Mouse (Mus musculus): ENCODE measurements around the gene Gna14. TPM values are rescaled to one million over a fixed set of nuclear protein-coding genes. Genes with fewer than 3 reads are reported as not detected.

Gna14 gene
- polyA plus RNA-seq, 1 experiment, result 1.9 TPM

DNA sequence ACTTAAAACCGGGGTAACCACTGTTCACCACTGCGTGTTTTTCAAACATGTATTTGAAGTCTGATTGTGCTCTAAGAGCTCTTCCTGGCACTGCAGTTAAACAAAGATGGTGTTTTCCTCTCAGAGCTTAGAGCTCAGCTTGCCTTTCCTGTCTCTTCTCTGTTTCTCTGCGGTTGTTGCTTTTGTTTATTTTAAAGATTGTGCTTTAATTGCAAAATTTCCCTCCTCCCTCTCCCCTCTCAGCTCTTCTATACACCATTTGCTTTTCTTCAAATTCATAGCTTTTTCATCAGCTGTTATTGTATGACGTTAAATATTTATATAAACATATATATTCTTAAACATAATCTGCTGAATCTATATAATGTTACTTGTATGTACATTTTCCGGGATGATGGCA lies 66.5 kb downstream of the Gna14 start:
- DNase-seq (ENCODE audit: low read depth, low spot score), result no peak
- 69% methylated on average over 5 of the region's 5 CpGs for WGBS

DNA sequence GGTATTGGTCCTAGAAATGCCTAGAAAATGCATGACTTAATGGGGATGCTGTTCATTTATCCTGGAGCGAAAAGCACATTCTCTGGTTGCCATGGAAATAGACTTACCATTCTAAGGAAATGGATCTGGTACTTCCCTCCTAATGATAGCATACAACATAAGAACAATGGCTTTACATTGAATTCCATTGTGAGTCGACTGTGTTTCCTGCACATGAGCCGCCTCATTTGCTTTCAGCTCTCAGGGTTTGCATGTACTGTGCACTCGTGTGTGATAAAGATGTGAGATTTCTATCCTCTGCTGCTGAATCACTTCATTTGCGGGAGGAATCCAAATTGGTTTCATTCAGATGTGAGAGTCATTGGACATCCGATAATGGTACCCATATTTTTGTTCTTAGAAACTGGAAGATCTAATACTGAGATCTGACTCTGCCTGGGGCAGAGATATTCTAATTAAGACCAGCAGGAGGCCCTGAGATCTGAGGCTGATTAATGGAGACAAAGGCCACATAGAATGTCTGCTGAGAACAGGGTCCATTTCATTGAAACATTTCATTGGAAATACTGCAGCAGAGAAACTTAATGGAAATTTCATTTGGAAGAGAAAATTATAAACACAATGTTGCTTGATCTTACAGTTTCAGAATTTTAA lies 71.3 kb downstream of the Gna14 start:
- DNase-seq (ENCODE audit: low read depth, low spot score), result no peak
- 92% methylated on average over 6 of the region's 6 CpGs for WGBS

DNA sequence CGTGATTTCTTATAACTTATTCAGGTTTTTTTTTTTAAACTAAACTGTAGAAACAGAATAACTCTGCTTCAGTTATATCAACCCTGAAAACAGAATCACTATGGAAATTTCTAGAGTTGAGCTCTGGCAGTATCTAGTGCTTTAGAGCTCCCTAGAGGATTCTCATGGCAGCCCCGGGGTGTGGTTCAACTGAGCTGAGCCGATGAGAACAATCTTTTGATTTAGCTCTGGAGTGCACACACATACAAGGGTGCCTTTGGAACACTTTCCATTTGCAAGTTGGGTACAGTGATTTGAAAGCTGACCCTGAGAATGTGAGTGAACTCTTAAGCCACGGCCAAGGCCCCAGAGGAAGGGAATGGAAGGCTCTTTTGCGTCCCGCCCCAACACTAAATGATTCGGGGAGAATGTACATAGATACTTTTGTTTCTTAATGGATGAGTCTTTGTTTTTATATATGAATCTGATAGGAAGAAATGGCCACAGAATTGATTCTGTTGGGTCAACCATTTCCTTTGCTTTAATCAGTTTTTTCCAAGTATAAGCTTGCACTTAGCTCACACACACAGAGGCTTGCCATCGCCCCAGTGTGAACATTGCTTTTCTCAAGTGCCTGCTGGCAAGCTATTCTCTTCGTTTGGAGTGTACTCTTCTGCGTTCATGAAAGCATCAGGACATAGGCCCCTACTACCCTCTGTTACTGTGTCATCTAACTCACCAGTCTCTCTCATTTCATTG lies 75.0 kb downstream of the Gna14 start:
- 74% methylated on average over 10 of the region's 10 CpGs for WGBS
- DNase-seq (ENCODE audit: low read depth, low spot score), result no peak

DNA sequence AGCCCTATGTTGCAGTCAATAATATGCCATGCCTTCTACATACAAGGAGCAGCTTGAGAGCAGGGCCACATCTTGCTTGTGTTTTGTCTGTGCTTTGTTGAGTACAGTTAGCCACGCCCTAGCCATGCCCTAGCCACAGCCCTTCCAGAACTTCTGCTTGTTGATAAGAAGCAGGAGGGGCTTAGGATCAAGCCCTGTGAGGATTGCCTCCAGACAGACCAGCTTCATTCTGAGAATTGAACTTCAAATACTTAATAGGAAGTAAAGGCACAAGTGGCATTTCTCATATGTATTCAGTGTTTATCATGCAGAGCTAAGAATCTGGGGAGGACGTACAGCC lies 75.5 kb downstream of the Gna14 start:
- no peak for DNase-seq (ENCODE audit: low read depth, low spot score)
- WGBS, result 50% methylated on average over 2 of the region's 2 CpGs

DNA sequence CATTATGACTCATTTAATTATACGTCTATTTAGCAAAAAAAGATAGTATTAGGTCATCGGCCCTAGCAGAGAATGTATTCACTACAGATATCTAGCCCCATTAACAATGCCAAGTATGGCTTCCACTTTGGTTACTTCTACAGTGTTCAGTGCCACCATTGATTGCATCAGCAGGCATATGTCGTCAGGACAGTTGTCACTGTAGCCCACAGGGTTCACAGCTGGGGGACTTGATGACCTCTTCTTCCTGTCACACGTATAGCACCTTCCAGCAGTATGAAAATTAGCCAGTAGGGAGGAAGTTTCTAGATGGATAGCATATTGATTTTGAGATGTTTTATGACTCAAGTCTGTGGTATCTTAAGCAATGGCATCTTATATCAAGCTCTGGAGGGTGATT lies 78.6 kb downstream of the Gna14 start:
- whole genome bisulfite sequencing, result 64% methylated on average over 4 of the region's 4 CpGs
- DNase-seq (ENCODE audit: low read depth, low spot score), result no peak

DNA sequence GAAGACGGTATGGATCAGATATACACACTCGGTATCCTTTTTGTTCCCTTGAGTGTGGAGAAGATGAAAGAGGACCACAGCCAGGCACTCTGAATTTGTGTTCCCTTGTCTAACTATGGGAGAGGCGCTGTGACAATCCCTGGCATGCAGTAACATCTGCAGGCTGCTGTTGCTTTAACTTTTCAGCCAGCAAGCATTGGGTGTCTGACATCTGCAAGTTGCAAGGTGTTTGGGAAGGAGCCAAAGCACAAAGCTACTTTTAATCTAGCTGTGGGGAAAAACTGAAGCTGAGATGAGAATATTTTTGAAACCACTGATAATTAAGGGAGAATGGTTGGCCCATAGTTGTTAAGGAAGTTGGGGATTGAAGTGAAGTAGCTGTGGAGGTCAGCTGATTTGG lies 83.0 kb downstream of the Gna14 start:
- WGBS, result 77% methylated on average over 3 of the region's 3 CpGs
- DNase-seq (ENCODE audit: low read depth, low spot score), result no peak

DNA sequence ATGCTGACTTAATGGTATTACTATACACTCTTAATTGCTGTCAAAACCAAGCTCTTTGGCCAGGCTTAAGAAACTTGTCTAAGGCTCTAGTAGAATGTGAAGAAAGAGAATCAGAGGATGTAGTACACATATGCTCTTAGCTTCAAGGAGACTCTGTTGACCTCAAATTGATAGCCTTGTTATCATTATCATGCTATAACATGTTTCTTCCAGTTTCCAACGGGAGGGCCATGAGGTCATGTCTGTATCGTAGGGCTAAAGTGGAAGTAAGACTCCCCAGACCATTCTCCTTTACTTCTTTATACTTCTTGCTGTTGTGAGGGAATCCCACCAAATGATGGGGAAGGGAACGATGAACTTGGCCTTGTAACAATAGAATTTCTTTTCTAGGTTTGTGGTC lies 85.0 kb downstream of the Gna14 start:
- WGBS, result 90% methylated on average over 3 of the region's 3 CpGs
- no peak for DNase-seq (ENCODE audit: low read depth, low spot score)

DNA sequence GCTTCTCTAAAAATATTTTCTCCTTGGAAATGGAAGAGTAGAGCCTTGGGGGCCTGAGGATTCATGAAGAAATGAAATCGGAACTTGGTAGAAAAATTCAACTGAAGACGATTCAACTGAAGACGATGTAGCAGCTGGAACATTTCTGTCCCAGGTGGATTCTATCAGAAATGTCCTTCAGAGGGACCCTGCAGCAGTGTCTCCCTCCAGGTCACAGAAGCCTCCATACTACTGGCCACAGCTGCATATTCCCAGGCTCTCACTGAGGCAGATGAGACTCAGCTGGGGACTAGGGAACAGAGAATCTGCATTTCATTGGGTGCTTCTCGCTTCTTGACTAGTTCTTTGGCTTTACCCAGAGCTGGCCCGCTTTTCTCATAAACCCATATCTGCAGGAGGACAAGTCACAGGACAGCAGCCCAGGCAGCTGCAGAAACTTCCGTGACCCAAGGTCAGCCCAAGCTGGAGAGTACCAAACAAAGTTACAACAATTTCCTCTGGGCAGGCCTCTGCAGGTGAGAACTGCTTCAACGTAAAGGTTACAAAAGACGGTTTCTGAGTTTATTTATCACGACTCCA lies 90.8 kb downstream of the Gna14 start:
- no peak for DNase-seq (ENCODE audit: low read depth, low spot score)
- WGBS, result 82% methylated on average over 9 of the region's 9 CpGs

DNA sequence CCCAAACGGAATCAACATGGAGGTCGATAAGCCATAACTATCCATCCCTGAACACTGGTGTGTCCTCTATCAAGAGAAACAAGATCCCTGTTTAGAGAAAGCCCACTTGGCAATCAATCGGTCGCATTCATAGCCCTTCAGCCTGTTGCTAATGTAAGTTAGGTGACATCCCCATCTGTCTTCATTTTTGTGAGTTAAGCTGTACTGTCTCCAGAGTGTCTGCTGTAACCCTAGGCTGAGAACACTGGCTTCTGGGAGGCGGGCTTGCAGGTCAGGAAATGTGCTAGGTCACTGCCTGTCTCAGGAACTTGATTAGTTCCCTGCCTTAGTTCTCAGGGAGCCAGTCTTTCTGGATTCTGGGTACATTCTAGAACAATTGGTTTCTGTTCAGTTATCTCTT lies 91.5 kb downstream of the Gna14 start:
- no peak for DNase-seq (ENCODE audit: low read depth, low spot score)
- WGBS, result 87% methylated on average over 5 of the region's 5 CpGs

DNA sequence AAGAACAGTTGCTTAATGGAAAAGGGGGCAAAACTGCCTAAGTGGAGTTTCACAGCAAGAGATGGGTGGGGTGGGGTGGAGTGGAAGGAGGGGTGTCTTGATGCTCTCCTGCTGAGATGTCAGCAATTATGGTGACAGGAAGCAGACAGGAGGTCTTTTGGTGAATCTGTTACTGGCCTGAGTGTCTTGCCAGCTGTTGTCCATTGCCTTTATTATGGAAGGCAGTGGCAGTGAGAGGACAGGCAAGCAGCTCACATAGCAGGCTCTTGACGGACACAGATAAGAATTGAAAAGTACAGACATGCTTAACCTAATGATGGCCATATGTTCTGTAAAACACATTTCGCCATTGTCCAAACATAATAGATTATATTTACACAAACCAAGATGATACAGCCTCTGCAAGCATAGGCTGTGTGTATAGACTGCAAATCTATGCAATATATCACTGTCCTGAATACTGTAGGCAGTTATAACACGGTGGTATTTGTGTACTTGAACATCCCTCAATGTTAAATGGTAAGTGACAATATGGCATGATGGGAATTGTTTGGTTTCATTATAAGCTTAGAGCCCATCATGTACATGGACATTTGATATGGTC lies 92.8 kb downstream of the Gna14 start:
- no peak for DNase-seq (ENCODE audit: low read depth, low spot score)
- 57% methylated on average over 3 of the region's 3 CpGs for WGBS

DNA sequence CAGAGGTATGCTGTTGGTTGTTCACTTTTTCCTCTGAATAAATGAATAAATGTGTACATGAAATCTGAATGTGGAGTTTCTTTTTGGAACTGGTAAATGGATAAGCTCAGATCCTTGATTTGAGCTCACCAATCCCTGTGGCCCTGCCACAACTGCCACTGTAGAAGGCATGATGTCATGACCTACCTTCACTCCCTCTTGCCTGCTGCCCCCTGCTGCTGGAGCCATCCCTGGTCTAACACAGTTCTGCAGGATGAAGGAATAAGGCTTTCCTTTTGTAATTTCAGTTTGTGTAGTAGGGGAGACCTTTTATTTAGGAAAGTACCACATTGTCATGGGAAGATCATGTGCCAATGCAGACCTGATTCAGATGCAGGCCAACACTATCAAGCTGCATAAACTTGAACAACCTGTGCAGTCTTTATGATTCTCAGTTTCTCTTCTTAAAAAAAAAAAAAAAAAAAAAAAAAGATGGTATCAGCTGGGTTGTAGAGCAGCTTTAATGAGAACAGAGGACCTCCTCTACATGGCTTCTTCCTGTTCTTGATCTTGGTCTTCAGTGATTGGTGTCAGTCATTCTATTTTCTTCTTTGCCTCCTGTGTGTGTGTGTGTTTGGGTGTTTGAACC lies 93.8 kb downstream of the Gna14 start:
- DNase-seq (ENCODE audit: low read depth, low spot score), result no peak

DNA sequence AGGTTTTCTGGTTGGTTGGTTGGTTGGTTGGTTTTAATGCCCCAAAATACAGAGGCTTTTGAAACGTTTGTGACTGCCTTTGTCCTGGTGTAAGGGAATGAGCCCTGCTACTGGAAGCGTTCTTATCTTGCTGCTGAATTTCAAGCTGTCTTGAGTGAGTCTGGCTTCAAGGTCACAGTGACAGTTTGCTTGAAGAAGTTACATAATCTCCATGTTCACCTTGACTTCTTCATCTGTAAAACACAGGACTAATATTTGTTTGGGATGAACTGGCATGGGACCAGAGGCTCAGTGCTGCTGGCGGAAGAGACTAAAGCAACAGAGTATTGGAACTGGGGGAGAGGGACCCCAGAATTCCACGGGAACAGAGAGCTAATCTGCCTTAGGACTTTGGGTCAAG lies 94.4 kb downstream of the Gna14 start:
- no peak for DNase-seq (ENCODE audit: low read depth, low spot score)
- WGBS, result 68% methylated on average over 4 of the region's 4 CpGs

DNA sequence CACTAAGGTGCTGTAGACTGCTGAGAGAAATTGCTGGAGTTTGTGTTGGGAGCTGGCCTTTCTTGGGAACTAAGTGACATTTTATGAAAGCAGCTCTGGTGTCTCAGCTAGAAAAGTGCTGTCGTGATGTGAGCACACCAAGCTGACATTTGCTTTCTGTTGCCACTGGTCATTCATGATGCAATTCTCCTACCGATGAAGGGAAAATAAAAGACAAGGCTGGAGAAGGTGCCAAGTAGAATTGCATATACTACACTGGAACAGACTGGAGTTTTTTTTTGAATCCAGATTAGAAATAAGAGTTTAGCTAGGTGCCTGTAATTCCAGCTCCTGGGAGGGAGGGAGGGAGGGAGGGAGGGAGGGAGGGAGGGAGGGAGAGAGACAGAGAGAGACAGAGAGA lies 98.7 kb downstream of the Gna14 start:
- WGBS, result 80% methylated on average over 2 of the region's 2 CpGs
- no peak for DNase-seq (ENCODE audit: low read depth, low spot score)

DNA sequence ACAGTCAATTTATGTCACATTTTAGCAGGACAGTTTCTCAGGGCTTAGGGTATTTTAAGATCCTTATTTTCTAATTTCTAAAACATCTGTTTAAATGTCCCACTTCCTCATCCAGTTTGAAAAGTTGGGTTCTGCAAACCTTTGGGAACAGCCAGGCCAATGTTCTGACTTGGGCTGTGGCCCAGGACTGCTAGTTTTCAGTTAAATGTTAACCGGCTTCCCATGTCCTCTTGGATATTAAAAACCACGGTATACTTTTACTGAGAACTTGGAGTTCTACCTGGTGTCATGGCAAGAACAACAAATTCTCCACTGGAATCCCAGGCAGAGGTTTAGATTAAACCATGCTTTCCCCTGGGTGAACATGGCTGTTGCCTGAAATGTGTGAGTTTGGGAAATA lies 102.9 kb downstream of the Gna14 start:
- DNase-seq (ENCODE audit: low read depth, low spot score), result no peak
- 35% methylated on average over 2 of the region's 2 CpGs for WGBS

DNA sequence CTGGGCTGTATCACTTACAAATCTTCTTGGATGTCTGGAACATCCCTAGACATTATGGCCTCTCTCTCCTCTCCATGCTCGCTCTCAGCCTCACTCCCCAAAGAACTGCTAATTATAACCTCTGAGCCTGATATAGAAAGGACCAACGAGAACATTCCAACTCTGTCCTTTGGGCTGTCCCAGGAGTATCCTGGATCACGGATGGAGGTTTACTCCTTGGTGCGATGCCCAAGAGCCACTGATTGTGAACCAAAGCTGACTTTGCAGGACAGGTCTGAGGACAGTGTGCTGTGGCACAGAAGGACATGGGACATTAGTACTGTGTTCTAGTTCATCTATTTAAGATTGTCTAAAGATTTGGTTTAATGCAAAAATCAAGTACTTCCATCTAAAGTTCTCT lies 108.1 kb downstream of the Gna14 start:
- WGBS, result 87% methylated on average over 4 of the region's 4 CpGs
- DNase-seq (ENCODE audit: low read depth, low spot score), result no peak

DNA sequence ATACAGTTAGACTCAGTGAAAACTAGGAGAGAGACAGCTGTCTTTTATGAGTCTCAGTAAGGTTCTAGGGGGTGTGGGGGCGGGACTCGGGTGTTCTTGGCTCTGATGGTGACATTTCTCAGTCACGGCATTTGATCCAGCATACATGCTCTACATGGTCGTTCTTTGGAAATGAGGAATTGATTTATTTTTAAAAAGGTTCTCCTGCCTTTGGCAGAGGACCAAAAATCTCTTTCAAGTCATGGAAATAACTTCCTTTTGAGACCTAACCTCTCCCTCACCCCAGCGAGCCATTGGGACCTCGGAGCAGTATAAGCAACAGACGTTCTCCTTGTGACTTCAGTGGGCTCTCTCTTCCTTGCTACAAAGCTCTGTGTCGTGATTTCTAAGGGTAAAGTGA lies 121.4 kb downstream of the Gna14 start:
- no peak for DNase-seq (ENCODE audit: low read depth, low spot score)
- 60% methylated on average over 8 of the region's 8 CpGs for WGBS

DNA sequence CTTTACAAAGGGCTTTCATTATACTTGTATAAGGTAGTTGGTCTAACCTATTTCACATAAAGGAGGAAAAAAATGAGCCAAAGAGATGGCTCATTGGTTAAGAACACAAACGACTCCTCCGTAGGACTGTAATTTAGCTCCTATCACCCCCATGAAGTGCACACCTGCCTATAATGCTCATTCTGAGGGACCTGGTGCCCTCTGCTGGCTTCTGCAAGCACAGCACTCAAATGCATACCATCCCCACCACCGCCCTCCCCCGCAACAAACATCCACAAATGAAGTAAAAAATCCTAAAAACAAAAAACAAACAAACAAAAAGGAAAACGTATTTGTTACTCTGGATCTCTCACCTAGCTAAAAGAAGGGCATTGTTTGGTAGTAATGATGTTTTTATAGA lies 122.4 kb downstream of the Gna14 start:
- no peak for DNase-seq (ENCODE audit: low read depth, low spot score)
- WGBS, result 81% methylated on average over 5 of the region's 5 CpGs

DNA sequence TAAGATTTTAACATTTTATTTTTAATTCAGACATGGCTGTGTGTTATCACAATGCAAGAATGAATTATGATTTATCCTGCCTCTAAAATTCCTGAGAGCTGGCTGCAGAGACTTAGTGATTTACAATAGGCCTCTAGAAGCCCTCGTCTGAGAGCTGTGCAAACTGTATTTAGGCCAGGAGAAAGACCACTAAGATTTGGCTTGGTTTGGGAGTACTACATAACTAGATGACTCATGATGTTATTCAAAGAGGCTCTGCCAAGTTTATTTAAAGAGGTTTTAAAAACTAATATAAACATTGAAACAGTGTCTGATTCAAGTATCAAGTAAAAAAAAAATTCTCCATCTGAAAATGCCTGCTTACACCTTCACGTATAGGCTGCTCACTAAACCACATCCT lies 123.0 kb downstream of the Gna14 start:
- 62% methylated on average over 2 of the region's 2 CpGs for WGBS
- no peak for DNase-seq (ENCODE audit: low read depth, low spot score)

DNA sequence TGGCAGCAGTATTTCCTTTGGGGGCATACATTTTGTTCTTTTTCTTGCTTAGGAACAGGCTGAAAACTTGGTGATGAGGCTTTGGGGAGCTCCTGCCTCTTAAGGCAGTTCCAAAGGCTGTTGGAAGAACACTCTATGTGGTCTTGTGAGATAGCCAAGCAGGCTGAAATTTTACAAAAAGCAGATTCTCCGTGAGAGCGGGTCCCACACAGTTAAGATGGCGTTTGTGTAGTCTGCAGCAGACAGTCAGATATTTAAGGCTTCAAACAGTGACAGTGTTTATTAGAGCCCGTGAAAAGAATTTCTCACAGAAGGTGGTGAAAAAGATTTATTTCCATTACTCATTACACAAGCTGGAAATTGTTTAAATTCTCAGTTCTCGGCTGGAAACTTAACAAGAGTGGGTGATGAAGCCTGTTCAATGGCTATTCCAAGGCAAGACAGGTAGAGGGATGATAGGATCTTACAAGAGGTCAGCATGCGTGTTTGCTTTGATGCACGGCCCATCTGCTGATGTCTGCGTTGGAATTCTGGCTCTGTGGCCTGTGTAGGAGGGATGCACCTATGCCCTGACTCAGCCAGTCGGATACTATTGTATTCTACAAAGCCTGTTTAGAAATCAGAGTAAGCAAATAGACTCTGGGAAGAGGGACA lies 123.8 kb downstream of the Gna14 start:
- WGBS, result 71% methylated on average over 9 of the region's 9 CpGs
- no peak for DNase-seq (ENCODE audit: low read depth, low spot score)

DNA sequence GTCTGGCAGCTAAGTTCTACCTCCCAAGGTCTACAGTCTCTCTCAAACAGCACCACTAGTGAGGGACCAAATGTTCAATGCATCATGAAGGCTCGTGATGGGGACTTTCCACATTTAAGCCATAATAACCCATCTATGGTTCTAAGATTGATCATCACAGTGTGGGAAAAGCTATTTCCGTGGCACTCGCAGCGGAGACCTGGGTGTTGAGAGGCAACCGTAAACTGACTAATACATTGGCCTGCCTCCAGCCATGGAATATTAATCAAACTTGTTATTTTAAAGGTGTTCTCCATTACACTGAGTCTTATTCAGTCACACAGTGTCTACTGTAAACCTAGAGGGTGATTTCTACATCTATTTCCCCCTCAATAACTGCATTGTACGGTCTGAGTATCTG lies 127.1 kb downstream of the Gna14 start:
- 48% methylated on average over 6 of the region's 6 CpGs for WGBS
- DNase-seq (ENCODE audit: low read depth, low spot score), result no peak

All from large intestine, adult 2 months (tissue).